Mouse (Mus musculus) embryo, embryonic 11.5 days (tissue): ENCODE measurements at regions not wholly inside any gene's neighbourhood (a gene's known extent, or its start where the extent isn't known, plus 50 kb on each side); places are given as distances from the start of the nearest gene placed in this dataset.

Experiments
- DNase-seq: peaks from one replicate; pipeline ENCODE4 v3.0.0-alpha.2; 2012; ENCODE audit warnings: low read depth, low spot score

DNA sequence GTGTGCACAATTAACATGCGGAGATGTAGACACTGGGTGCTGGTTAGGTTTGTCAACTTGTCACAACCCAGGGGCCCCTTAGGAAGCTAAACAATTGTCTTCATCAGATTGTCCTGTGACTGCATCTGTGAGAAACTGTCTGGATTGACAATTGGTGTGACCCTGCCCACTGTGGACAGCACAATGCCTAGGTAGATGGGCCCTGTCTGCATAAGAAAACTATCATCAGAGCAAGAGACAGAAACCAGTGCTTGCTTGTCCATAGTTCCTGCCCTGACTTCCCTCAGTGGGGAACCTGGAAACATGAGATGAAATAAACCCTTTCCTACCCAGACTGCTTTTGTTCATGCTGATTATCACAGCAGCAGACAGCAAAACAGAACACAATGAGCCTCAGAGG is 63.5 kb upstream of the Tyw5 start:
- DNase-seq = no peak

DNA sequence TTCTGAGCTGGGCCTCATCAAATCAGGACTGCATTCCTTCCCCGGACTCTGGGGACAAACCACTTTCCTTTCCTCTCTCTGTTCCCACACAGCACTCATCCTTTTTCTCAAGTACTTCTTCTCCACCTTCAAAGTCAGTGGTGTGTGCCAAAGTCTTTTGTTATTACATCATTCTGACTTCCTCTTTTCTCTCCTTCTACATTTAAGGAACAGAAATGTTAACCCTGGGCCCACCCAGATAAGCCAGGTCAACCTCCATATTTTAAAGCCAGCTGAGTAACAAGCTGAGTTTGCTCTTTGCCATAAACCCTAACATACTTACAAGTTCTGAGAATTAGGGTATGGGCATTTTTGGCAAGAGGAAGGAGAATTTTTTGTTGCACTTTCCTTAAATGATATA is 65.3 kb upstream of the Tyw5 start:
- DNase-seq = no peak

DNA sequence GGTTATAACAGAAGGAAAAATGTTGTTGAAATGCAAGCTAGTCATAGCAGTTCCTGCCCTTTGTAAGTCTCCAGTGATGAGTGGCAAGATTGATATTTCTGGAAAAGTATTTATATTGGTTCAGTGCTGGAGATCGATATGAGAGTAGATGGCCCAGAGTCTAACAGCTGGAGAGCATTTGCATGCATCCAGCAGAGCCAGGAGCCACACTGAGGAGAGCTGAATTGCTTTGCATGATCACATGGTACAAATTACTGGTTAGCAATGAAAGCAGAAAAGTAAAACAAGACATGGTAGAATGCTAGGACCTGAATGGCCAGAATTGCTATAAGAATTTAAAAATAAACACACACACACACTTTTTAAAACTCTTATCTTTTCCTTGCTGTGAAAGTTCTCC is 70.8 kb upstream of the Tyw5 start:
- DNase-seq = no peak

DNA sequence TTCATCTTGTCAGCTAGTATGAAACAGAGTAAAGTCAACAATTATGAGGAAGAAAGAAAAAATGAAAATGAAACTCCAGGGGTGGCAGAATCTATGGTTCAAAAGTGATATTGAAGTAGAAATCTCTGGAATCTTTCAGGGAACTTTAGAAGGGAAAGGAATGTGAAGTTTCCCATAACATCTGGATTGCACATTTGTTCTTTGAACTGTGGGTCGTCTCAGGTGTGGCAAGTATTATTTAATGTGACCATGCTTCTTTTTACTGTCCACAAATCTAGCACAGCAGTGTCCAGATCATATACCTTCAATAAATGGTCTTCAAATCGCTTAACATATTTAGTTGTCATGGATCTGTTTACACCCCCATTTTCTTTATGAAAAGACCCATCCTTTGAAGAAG is 71.2 kb upstream of the Tyw5 start:
- DNase-seq = no peak

DNA sequence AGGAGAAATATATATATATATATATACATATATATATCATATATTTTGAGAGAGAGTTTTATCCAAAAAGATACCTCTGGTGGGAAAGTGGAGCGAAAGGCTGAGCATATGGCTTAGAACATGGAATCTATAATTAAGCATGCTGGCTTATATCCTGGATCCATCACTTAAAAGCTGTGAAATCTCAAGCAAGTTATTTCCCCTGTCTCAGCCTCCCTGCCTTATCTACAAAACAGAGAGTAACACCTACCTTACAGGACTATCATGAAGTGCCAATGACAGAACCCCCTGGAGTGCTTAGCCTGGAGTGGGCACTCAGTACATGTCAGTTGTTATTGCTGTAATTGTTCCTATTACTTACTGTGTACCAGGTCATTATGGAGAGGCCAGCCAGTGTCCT is 71.9 kb upstream of the Tyw5 start:
- DNase-seq = no peak

- no peak for DNase-seq
Measured at GRCm38 (mm10) chr1:57479566-57479965, 72.7 kb upstream of the Tyw5 start.

DNA sequence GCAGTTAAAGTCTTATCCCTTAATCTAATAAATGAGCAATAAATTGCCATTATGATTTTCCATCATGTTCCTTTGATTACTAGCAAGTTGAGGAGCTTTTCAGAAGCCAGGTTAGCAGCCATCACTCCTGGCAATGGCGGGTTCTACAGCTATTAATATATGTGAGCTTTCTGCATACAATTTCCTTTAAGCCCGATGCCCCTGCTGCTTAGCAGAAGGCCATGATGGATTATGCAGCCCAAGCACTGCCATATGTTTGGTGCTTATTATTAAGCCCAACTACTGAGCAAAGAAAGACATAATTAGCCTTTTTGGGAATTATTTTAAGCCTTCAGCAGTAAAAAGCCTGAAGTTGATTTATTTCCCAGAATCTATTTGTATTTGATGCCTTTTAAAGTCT is 82.3 kb upstream of the Tyw5 start:
- DNase-seq = no peak

DNA sequence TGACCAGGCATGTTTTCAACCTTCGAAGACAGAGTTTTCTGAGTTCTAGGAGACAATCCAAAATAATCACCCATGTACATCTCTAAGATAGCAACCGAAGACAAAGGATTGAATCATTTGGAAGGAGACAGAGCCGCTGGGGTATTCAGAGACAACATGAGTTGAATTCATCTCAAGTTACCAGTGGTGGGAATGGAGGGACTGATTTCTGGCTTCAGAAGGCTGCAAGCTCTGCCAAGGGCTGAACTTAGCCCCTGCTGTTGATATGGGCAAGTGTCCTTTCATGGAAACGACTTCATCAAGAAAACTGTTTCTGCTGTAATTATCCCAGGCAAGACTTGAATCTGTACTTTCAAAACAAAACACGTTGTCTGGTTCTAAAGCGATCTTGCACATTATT is 82.7 kb upstream of the Tyw5 start:
- no peak for DNase-seq

- DNase-seq = no peak
Measured at GRCm38 (mm10) chr1:57490021-57490420, 83.1 kb upstream of the Tyw5 start.

GRCm38 (mm10) chr1:57492696-57493095 is 85.8 kb upstream of the Tyw5 start:
- DNase-seq = no peak

DNA sequence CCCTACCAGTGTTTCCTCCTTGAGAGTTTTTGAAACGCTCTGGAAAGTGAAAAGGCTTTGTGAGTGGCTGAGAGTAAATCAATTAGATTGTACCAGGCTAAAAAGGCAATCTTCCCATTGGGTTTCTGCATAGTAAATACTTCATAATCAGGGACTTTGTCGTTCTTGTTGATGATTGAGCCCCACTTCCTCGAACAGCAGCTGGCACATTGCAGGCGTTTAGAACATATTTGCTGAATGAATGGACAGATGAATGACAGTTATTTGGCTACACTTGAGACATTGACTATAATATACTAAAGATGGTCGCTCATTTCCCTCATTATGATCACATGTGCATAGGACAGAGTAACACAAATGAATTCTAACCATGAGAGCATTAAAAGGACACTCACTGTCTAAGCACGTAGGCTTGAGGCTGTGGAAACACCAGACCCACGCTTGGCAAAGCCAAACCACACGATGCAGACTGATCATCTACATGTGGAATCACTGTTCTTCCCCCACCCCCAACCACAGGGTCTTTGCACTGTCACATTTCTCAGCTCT is 90.7 kb upstream of the Tyw5 start:
- DNase-seq = no peak

DNA sequence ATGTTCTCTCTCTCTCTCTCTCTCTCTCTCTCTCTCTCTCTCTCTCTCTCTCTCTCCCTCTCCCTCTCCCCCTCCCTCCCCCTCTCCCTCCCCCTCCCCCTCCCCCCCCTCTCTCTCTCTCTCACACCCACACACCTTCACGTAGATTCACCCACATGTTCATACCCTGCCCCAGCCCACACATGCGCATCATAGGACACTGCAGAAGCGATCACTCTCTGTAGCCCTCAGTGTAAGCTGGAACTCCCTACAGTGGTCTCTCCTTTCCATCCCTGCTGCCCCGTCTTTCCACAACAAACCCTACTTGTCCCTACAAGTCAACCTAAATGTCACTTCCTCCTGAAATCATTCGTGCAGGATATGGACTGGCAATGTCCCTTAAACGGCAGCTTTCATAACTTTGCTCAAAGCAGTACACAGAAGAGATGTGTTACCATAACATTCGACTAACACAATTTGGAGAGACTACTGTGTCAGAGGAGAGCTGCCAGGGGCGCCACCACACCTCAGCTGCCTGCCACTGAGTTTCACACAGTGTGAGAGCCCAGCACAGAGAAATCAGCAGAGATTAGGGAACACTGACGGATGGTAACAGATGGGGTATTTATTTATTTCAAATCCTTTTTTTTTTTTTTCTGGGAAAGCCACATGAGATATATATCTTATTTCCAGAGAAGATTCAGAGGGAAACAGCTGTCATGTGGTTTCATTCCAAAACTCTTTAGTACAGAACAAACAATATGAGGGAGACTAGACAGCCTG is 103.6 kb upstream of the Tyw5 start:
- DNase-seq = no peak

GRCm38 (mm10) chr1:57511902-57512301 is 105.0 kb upstream of the Tyw5 start:
- no peak for DNase-seq

- DNase-seq = no peak
Measured at GRCm38 (mm10) chr1:57512516-57512915, 105.6 kb upstream of the Tyw5 start.

DNA sequence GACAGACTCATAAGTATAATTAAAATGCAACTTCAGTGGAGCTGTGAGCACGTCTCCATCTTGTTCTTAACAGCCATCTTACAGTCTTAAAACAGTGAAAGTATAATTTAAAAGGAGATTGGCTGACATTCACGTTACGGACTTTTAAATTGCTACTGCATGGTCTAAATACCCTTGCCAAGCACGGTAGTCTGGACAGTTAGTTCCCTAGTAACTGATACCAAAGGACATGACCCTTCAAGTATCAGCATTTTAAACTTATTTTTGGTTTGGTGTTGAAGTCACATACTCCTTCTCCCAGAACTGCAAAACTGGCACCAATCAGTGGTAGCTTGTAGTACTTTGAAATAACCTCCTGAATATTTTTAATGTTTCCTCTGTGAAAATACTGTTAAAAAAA is 119.1 kb upstream of the Tyw5 start:
- DNase-seq = no peak

DNA sequence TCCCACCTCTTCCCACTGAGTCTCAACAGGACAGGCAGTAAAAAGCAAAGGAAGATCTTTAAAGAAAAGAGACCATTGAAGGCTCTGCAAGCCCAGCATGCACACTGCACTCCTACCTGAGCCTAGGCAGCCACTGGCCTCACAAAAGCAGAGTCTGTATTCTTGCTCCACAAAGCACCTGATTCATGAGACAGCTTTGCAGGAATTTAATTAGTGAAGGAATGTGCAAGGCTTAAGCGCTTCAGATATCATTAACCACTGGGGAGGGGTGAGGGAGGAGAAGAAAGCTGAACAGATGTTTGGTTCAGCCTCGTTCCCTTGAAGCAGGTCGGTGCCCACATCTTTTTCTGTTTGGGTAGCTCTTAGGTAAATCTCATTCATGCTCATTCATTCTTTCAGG is 121.8 kb upstream of the Tyw5 start:
- no peak for DNase-seq

- DNase-seq = no peak
Measured at GRCm38 (mm10) chr1:57529320-57529719, 122.4 kb upstream of the Tyw5 start.

DNA sequence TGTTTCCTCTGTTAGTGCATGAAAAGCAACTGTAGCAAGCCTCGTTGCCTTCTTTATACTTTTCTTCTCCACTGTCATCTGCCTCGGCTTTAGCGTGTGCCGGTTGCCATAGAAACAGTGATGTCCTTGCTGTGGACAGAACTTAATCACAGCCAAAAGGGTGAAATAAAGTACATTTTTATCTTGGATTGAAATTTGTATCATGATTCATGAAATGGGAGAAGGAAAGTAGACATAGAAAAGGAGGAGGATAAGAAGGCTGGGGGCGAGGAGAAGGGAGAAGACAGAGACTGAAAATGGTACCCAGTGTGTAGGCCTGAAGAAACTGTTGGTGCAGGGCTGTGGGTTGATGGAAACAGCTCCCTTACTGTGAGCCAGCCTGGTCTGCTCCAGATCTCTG is 130.5 kb upstream of the Tyw5 start:
- DNase-seq = no peak

DNA sequence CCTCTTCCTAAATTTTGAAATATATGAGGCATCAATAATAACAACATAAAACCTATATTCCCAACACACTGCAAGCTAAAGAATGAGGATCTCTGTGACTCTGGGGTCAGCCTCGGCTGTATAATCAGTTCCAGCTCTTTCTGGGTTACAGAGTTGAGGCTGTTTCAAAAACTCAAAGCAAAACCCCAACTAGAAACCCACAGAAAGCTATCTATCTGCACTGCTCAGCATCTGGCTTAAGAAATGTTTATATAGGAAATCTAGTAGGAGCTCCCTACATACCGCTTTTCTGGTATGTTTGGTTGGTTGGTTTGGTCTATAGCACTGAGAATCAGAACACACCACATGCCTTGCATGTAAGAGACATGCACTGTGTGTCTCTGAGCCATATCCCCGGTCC is 137.8 kb upstream of the Tyw5 start:
- DNase-seq = no peak

- DNase-seq = no peak
Measured at GRCm38 (mm10) chr1:57545792-57546685, 139.1 kb upstream of the Tyw5 start.

- DNase-seq = no peak
Measured at GRCm38 (mm10) chr1:57561517-57561916, 154.6 kb upstream of the Tyw5 start.

DNA sequence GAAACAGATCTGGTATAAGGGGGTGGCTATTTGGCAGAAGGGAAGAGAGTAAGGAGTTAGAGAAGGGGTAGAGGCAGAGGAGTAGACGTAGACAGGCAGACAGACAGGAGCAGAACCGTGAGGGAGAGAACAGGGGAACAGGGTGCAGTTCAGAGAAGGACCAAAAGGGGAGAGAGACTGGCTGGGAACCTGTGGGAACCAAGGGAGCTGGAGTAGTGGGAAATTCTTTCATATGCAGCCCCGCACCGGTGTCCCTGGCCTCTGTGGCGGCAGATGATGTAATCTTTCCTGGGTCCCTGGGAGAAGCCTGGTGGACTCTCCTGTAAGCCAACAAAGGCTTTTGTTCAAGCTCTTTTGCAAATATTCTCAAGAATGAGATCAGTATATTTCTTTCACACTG is 157.8 kb upstream of the Tyw5 start:
- no peak for DNase-seq

DNA sequence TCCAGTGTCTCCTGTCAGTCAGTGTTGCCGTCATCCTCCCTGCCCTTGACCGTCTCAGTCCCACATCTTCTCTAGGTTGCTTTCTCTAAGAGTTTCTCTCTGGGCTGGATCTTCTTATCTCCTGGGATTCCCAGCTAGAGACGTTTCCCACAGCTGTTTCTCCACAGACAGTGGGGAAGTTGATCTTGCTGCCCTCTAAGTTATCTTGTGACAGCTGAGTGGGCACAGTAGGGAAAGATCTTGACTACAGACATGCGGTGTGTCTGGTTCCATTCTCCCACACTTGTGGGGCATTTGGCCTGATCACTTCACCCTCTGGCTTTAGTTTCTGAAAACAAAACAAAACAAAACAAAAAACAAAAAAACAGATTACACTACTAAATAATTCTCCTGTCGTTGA is 165.2 kb upstream of the Tyw5 start:
- DNase-seq = no peak
